ENCODE assay signal across 12 mouse cellular contexts in the genomic region with DNA sequence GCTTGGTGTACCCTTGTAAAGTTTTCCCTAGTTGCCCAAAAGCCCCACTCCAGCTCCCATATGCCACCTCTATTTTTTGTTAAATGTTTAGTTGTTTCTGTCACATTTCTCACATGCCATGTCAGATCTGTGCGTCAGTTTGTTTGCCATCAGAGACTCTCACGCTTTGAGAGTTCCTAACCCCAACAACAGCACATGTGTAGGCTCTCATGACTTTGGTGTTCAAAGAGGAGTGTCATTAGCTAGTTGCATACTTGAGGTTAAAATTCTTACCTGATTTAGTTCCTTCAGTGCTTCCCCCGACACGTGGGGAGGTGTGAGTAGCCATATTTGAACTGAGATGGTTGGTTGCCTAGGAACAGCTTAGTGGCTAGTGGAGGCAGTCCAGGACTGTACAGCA. TPM values are rescaled to one million over a fixed set of nuclear protein-coding genes. Genes with fewer than 3 reads are reported as not detected.
DNase-seq lines count a peak whose midpoint lies in the region; ATAC-seq and TF ChIP-seq lines count a peak whose summit lies in the region.
"Had no signal": no experiment of that assay in that cellular context is flagged by ENCODE, and none has a peak within 500 bp of the region (broad histone marks: within the 10 kb centered on the region; RNA-seq: fewer than 3 reads in every experiment).

No protein-coding gene starts in this region.

- H3K4me3 ChIP-seq in heart, postnatal 0 days (ENCODE audit: low read depth, low read length): no peak overlapping the region
- H3K4me3 ChIP-seq in forebrain, embryonic 12.5 days (replicated peaks): peak overlapping the region; percentile 24; the same call in 1 of the 2 replicates
- H3K4me3 ChIP-seq in limb, embryonic 13.5 days: no peak overlapping the region
- H3K4me3 ChIP-seq: embryonic facial prominence, embryonic 12.5 days had no signal

- TF ChIP-seq CTCF in heart, postnatal 0 days (IDR thresholded peaks at IDR 0.05; ENCODE audit: low read depth): no peak

- peak overlapping the region; percentile 64; the same call in 1 of the 2 replicates for H3K27ac ChIP-seq in heart, postnatal 0 days (ENCODE audit: low read depth)
- H3K27ac ChIP-seq in forebrain, embryonic 12.5 days: no peak overlapping the region
- no peak overlapping the region for H3K27ac ChIP-seq in limb, embryonic 13.5 days
- H3K27ac ChIP-seq: embryonic facial prominence, embryonic 12.5 days had no signal

- H3K36me3 ChIP-seq in heart, postnatal 0 days (replicated peaks; ENCODE audit: control insufficient read depth, insufficient read depth, low read length): peaks cover 7% of the 10 kb centered on the region; the same call in 1 of the 2 replicates
- H3K36me3 ChIP-seq in forebrain, embryonic 12.5 days (replicated peaks): peaks cover 8% of the 10 kb centered on the region; the same call in 1 of the 2 replicates
- H3K36me3 ChIP-seq in limb, embryonic 13.5 days: peaks cover 9% of the 10 kb centered on the region
- H3K36me3 ChIP-seq: embryonic facial prominence, embryonic 12.5 days had no signal

- no peak for ATAC-seq in heart, postnatal 0 days (ENCODE audit: insufficient read depth, low read depth)
- no peak for ATAC-seq in forebrain, embryonic 12.5 days (ENCODE audit: low FRiP score)
- no peak for ATAC-seq in limb, embryonic 13.5 days (ENCODE audit: low FRiP score, low read depth)

- H3K27me3 ChIP-seq in heart, postnatal 0 days (ENCODE audit: control insufficient read depth, insufficient read depth, low read length): no peaks in the 10 kb centered on the region
- H3K27me3 ChIP-seq in forebrain, embryonic 12.5 days: no peaks in the 10 kb centered on the region
- no peaks in the 10 kb centered on the region for H3K27me3 ChIP-seq in limb, embryonic 13.5 days
- H3K27me3 ChIP-seq: embryonic facial prominence, embryonic 12.5 days had no signal

- H3K9me3 ChIP-seq in heart, postnatal 0 days (replicated peaks; ENCODE audit: control insufficient read depth, low read length): no peaks in the 10 kb centered on the region
- H3K9me3 ChIP-seq in forebrain, embryonic 12.5 days: 0 out of 2 replicates have a peak, but pooled peaks cover 3% of the 10 kb centered on the region
- 0 out of 2 replicates have a peak, but pooled peaks cover 5% of the 10 kb centered on the region for H3K9me3 ChIP-seq in limb, embryonic 13.5 days
- H3K9me3 ChIP-seq: embryonic facial prominence, embryonic 12.5 days had no signal

- no peak for DNase-seq in heart, postnatal 0 days (ENCODE audit: low spot score)
- DNase-seq in heart, adult 18-20 months: no peak
- DNase-seq in adipocyte (ENCODE audit: low spot score): peak; percentile 37
- DNase-seq in yolk sac, embryonic 10.5 days (ENCODE audit: low spot score): no peak
- DNase-seq in right cerebral cortex, postnatal 25 days: no peak
- DNase-seq in retina, embryonic 14.5 days (ENCODE audit: low spot score): no peak
- DNase-seq: kidney, adult 18-20 months; layer of hippocampus, postnatal 36 days; thymus, postnatal 14 days had no signal

- H3K4me1 ChIP-seq in heart, postnatal 0 days (ENCODE audit: control insufficient read depth, insufficient read depth): peaks cover 28% of the 10 kb centered on the region
- H3K4me1 ChIP-seq in forebrain, embryonic 12.5 days: peaks cover 11% of the 10 kb centered on the region
- peaks cover 20% of the 10 kb centered on the region for H3K4me1 ChIP-seq in limb, embryonic 13.5 days

- no peak for TF ChIP-seq EP300 in heart, postnatal 0 days (IDR thresholded peaks at IDR 0.05; ENCODE audit: low read depth)

- H3K9ac ChIP-seq in heart, postnatal 0 days (replicated peaks; ENCODE audit: low read depth, low read length): no peak overlapping the region
- no peak overlapping the region for H3K9ac ChIP-seq in forebrain, embryonic 12.5 days
- H3K9ac ChIP-seq in limb, embryonic 13.5 days: no peak overlapping the region
- H3K9ac ChIP-seq: embryonic facial prominence, embryonic 12.5 days had no signal

- peak overlapping the region; percentile 51; the same call in 1 of the 2 replicates for H3K4me2 ChIP-seq in heart, postnatal 0 days (ENCODE audit: low read depth, low read length)
- H3K4me2 ChIP-seq in forebrain, embryonic 12.5 days: peak overlapping the region; percentile 51
- 0 out of 2 replicates have a peak overlapping the region, but pooled peaks have one; percentile 45 for H3K4me2 ChIP-seq in limb, embryonic 13.5 days (replicated peaks)

- 64% methylated on average over 4 of the region's 4 CpGs for WGBS in heart, postnatal 0 days
- 70% methylated on average over 4 of the region's 4 CpGs for WGBS in forebrain, embryonic 12.5 days
- WGBS in limb, embryonic 13.5 days: 88% methylated on average over 4 of the region's 4 CpGs

RNA-seq across cellular contexts. Expression of a gene that starts 2.1 kb away (rescaled TPM):
- total RNA-seq in heart, postnatal 0 days (2014; rRNA removed; ENCODE audit: low replicate concordance): 359 and 460 TPM in 2 replicates
- 47.6 and 54.8 TPM in 2 replicates for polyA plus RNA-seq in heart, postnatal 0 days (2015; fragmentation: Nextera tagmentation; extraction: Ambion mirVana)
- total RNA-seq in heart, adult 18-20 months (2021): 100 to 1,000 TPM; 490 to 493 TPM
- 63.0 and 69.3 TPM in 2 replicates for polyA plus RNA-seq in forebrain, embryonic 12.5 days (2016; fragmentation: Nextera tagmentation; extraction: Ambion mirVana)
- 34.4 and 35.7 TPM in 2 replicates for polyA plus RNA-seq in limb, embryonic 13.5 days (2015; fragmentation: Nextera tagmentation; extraction: Ambion mirVana)
